Mouse (Mus musculus) megakaryocyte, adult 5-6 weeks (primary cell): ENCODE data around the gene Olfr1157. TPM values are rescaled to one million over a fixed set of nuclear protein-coding genes. Genes with fewer than 3 reads are reported as not detected.

Experiments
- ATAC-seq: 2 replicates; pipeline ENCODE4 v1.8.0; 2016; ENCODE audit warnings: mild to moderate bottlenecking, inconsistent platforms; ENCODE audit not compliant: poor library complexity, severe bottlenecking
- total RNA-seq, 2 experiments: library from RNA; stranded (forward) in 1 of 2; stranded (reverse) in 1 of 2; fragments of 153-499, 151-499 nt in 1 of 2; fragments of 221-1000, 200-1000 nt in 1 of 2; gene quantifications; 2 replicates each; pipeline versions ENCODE4 v1.2.3 to v1.2.4; 2015 to 2017

The Olfr1157 gene
- total RNA-seq (2015) (not detected in 2 replicates), total RNA-seq (2017) (not detected in 2 replicates)

- ATAC-seq = no peak
Measured at GRCm38 (mm10) chr2:87968199-87968598, at the start of gene Olfr1157. Gene Olfr1157 (minus strand): TSS chr2:87968299.

DNA sequence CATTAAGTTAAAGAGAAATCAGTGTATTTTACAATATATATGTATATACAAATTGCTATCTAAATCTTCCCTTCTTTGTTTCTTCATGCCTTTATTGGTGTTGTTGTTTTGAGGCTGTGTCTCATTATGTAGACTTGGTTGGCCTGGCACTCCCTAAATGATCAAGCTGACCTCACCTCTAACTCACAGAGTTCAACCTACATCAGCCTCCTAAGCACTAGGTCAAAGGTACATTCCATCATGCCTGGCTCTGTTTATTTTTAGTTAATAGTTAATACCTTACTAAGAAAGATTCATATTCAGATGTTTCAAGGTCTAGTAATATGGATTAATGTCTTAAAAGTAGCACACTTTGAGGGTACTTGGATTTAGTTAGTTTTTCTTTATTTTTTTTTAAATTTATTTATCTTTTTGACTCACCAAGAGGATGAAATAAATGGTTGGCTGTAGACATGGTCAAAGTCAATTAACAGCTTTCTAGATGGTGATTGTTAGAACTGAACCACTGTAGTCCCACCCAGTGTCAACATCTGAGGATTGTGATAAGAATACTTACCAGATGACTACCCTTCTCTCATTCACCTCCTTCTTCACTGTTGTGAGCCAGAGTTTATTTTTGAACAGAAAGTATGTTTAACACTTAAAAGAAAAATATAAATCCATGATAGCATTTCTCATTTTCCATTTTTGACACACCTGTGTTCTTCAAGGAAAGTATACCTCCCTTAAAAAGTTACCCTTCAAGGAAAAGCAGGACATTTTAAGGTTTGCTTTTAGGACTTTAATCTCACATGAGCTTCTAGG lies 39.6 kb upstream of the Olfr1157 start, which contains the start of gene Olfr1160:
Olfr1160 (minus strand) TSS at position 754 of the 804 bp plus-strand sequence.
- ATAC-seq = no peak

DNA sequence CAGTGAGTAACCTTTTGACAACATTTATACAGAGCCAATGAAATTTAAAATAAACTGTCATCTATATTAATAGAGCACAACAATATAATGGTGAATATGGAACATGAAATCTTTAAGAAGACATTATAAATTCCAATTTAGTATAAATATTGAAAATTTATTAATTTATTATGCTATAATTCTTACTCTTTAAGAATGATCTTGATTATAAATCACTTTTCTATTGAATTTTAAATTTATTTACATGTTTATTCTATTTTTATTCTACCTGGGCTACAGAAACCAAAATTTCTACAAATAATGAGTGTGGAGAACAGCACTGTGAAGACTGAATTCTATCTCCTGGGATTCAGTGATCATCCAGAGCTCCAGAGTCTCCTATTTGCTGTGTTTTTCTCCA lies 21.7 kb upstream of the Olfr1157 start, which contains the start of gene Olfr1158:
Olfr1158 (plus strand) TSS at position 301 of the 400 bp plus-strand sequence.
- no peak for ATAC-seq

GRCm38 (mm10) chr2:87974563-87974962 lies 6.5 kb upstream of the Olfr1157 start, which contains the start of gene Olfr74:
Gene Olfr74 (minus strand): TSS chr2:87974663.
- no peak for ATAC-seq

GRCm38 (mm10) chr2:87953000-87953399 lies 15.1 kb downstream of the Olfr1157 start, which contains the start of gene Olfr1156:
Gene Olfr1156 (minus strand): TSS chr2:87953100.
- ATAC-seq = no peak

GRCm38 (mm10) chr2:87945037-87945436 lies 23.1 kb downstream of the Olfr1157 start, which contains the start of gene Olfr1155:
Gene Olfr1155 (minus strand): TSS chr2:87945137.
- ATAC-seq = no peak

Other genes with a start within 250 kb of the Olfr1157 start
- not detected in 2 replicates for gene Olfr1138, start 228.3 kb downstream of the Olfr1157 start, total RNA-seq (2015)
- not detected in 2 replicates for gene Olfr1138, start 228.3 kb downstream of the Olfr1157 start, total RNA-seq (2017)
- not detected in 2 replicates for gene Olfr1140, start 224.5 kb downstream of the Olfr1157 start, total RNA-seq (2015)
- gene Olfr1140, start 224.5 kb downstream of the Olfr1157 start, total RNA-seq (2017) = not detected in 2 replicates
- gene Olfr1141, start 214.3 kb downstream of the Olfr1157 start, total RNA-seq (2015) = not detected in 2 replicates
- gene Olfr1141, start 214.3 kb downstream of the Olfr1157 start, total RNA-seq (2017) = not detected in 2 replicates
- gene Olfr152, start 188.8 kb downstream of the Olfr1157 start, total RNA-seq (2015) = not detected in 2 replicates
- gene Olfr152, start 188.8 kb downstream of the Olfr1157 start, total RNA-seq (2017) = not detected in 2 replicates
- not detected in 2 replicates for gene Olfr1143, start 167.7 kb downstream of the Olfr1157 start, total RNA-seq (2015)
- not detected in 2 replicates for gene Olfr1143, start 167.7 kb downstream of the Olfr1157 start, total RNA-seq (2017)
- gene Olfr1145, start 158.5 kb downstream of the Olfr1157 start, total RNA-seq (2015) = not detected in 2 replicates
- gene Olfr1145, start 158.5 kb downstream of the Olfr1157 start, total RNA-seq (2017) = not detected in 2 replicates
- not detected in 2 replicates for gene Olfr1148, start 137.8 kb downstream of the Olfr1157 start, total RNA-seq (2015)
- not detected in 2 replicates for gene Olfr1148, start 137.8 kb downstream of the Olfr1157 start, total RNA-seq (2017)
- gene Olfr1150-ps1, start 124.3 kb downstream of the Olfr1157 start, total RNA-seq (2015) = not detected in 2 replicates
- gene Olfr1150-ps1, start 124.3 kb downstream of the Olfr1157 start, total RNA-seq (2017) = not detected in 2 replicates
- gene Olfr1151, start 112.4 kb downstream of the Olfr1157 start, total RNA-seq (2015) = not detected in 2 replicates
- gene Olfr1151, start 112.4 kb downstream of the Olfr1157 start, total RNA-seq (2017) = not detected in 2 replicates
- gene Olfr1152, start 101.8 kb downstream of the Olfr1157 start, total RNA-seq (2015) = not detected in 2 replicates
- gene Olfr1152, start 101.8 kb downstream of the Olfr1157 start, total RNA-seq (2017) = not detected in 2 replicates
- gene Olfr1153, start 73.3 kb downstream of the Olfr1157 start, total RNA-seq (2015) = not detected in 2 replicates
- gene Olfr1153, start 73.3 kb downstream of the Olfr1157 start, total RNA-seq (2017) = not detected in 2 replicates
- gene Olfr1154, start 63.1 kb downstream of the Olfr1157 start, total RNA-seq (2015) = not detected in 2 replicates
- not detected in 2 replicates for gene Olfr1154, start 63.1 kb downstream of the Olfr1157 start, total RNA-seq (2017)
- gene Olfr1155, start 23.2 kb downstream of the Olfr1157 start, total RNA-seq (2015) = not detected in 2 replicates
- gene Olfr1155, start 23.2 kb downstream of the Olfr1157 start, total RNA-seq (2017) = not detected in 2 replicates
- gene Olfr1156, start 15.2 kb downstream of the Olfr1157 start, total RNA-seq (2015) = not detected in 2 replicates
- not detected in 2 replicates for gene Olfr1156, start 15.2 kb downstream of the Olfr1157 start, total RNA-seq (2017)
- not detected in 2 replicates for gene Olfr74, start 6.4 kb upstream of the Olfr1157 start, total RNA-seq (2015)
- gene Olfr74, start 6.4 kb upstream of the Olfr1157 start, total RNA-seq (2017) = not detected in 2 replicates
- not detected in 2 replicates for gene Olfr1158, start 21.8 kb upstream of the Olfr1157 start, total RNA-seq (2015)
- not detected in 2 replicates for gene Olfr1158, start 21.8 kb upstream of the Olfr1157 start, total RNA-seq (2017)
- gene Olfr1160, start 40.0 kb upstream of the Olfr1157 start, total RNA-seq (2015) = not detected in 2 replicates
- not detected in 2 replicates for gene Olfr1160, start 40.0 kb upstream of the Olfr1157 start, total RNA-seq (2017)
- gene Olfr1161, start 54.5 kb upstream of the Olfr1157 start, total RNA-seq (2015) = not detected in 2 replicates
- gene Olfr1161, start 54.5 kb upstream of the Olfr1157 start, total RNA-seq (2017) = not detected in 2 replicates
- not detected in 2 replicates for gene Olfr73, start 69.4 kb upstream of the Olfr1157 start, total RNA-seq (2015)
- not detected in 2 replicates for gene Olfr73, start 69.4 kb upstream of the Olfr1157 start, total RNA-seq (2017)
- gene Olfr1162, start 82.8 kb upstream of the Olfr1157 start, total RNA-seq (2015) = not detected in 2 replicates
- not detected in 2 replicates for gene Olfr1162, start 82.8 kb upstream of the Olfr1157 start, total RNA-seq (2017)
- gene Olfr1163, start 103.5 kb upstream of the Olfr1157 start, total RNA-seq (2015) = not detected in 2 replicates
- gene Olfr1163, start 103.5 kb upstream of the Olfr1157 start, total RNA-seq (2017) = not detected in 2 replicates
- gene Olfr1164, start 125.7 kb upstream of the Olfr1157 start, total RNA-seq (2015) = not detected in 2 replicates
- gene Olfr1164, start 125.7 kb upstream of the Olfr1157 start, total RNA-seq (2017) = not detected in 2 replicates
- not detected in 2 replicates for gene Olfr1166, start 160.0 kb upstream of the Olfr1157 start, total RNA-seq (2015)
- gene Olfr1166, start 160.0 kb upstream of the Olfr1157 start, total RNA-seq (2017) = not detected in 2 replicates
- gene Olfr1167, start 186.9 kb upstream of the Olfr1157 start, total RNA-seq (2015) = not detected in 2 replicates
- 0.04 TPM in 1 of 2 replicates, not detected in the other for gene Olfr1167, start 186.9 kb upstream of the Olfr1157 start, total RNA-seq (2017)
- not detected in 2 replicates for gene Olfr1168, start 213.6 kb upstream of the Olfr1157 start, total RNA-seq (2015)
- not detected in 2 replicates for gene Olfr1168, start 213.6 kb upstream of the Olfr1157 start, total RNA-seq (2017)